Mouse (Mus musculus) T-helper 1 cell (primary cell): ENCODE data around the gene Lgals4.

Experiments
- in situ Hi-C: fragments of 300-600 bp; cut with MboI, MseI; formaldehyde crosslinking; loops from one replicate; pipeline ENCODE4 v1.15.1; 2025; ENCODE audit warnings: high pct_unique_total_duplicates

Gene Lgals4

GRCm38 (mm10) chr7:28808221-28808941 is 25.3 kb upstream of the Lgals4 start, which contains the start of gene Hnrnpl:
Hnrnpl (plus strand) TSS chr7:28808541.
- in situ Hi-C loops, result no loop called here

- in situ Hi-C loops, result no loop called here
Measured at GRCm38 (mm10) chr7:28808957-28809393, 24.7 kb upstream of the Lgals4 start.

- in situ Hi-C loops, result no loop called here
Measured at GRCm38 (mm10) chr7:28809401-28810089, 24.1 kb upstream of the Lgals4 start.

GRCm38 (mm10) chr7:28810107-28811066 is 23.3 kb upstream of the Lgals4 start:
- in situ Hi-C loops, result no loop called here

GRCm38 (mm10) chr7:28811228-28811627 is 22.4 kb upstream of the Lgals4 start:
- in situ Hi-C loops, result no loop called here

GRCm38 (mm10) chr7:28811640-28812275 is 21.9 kb upstream of the Lgals4 start:
- in situ Hi-C loops, result no loop called here

GRCm38 (mm10) chr7:28812436-28812835 is 21.2 kb upstream of the Lgals4 start:
- in situ Hi-C loops, result no loop called here

GRCm38 (mm10) chr7:28812949-28813348 is 20.7 kb upstream of the Lgals4 start:
- in situ Hi-C loops, result no loop called here

- in situ Hi-C loops, result no loop called here
Measured at GRCm38 (mm10) chr7:28814306-28815034, 19.2 kb upstream of the Lgals4 start.

- in situ Hi-C loops, result no loop called here
Measured at GRCm38 (mm10) chr7:28815230-28815629, 18.4 kb upstream of the Lgals4 start.

- in situ Hi-C loops, result no loop called here
Measured at GRCm38 (mm10) chr7:28816201-28816600, 17.5 kb upstream of the Lgals4 start.

GRCm38 (mm10) chr7:28816920-28817319 is 16.7 kb upstream of the Lgals4 start:
- in situ Hi-C loops, result no loop called here

- in situ Hi-C loops, result no loop called here
Measured at GRCm38 (mm10) chr7:28817524-28817923, 16.1 kb upstream of the Lgals4 start.

GRCm38 (mm10) chr7:28817957-28818356 is 15.7 kb upstream of the Lgals4 start:
- in situ Hi-C loops, result no loop called here

GRCm38 (mm10) chr7:28818436-28818835 is 15.2 kb upstream of the Lgals4 start:
- in situ Hi-C loops, result no loop called here

- in situ Hi-C loops, result no loop called here
Measured at GRCm38 (mm10) chr7:28818861-28819452, 14.7 kb upstream of the Lgals4 start.

- in situ Hi-C loops, result no loop called here
Measured at GRCm38 (mm10) chr7:28819571-28819970, 14.1 kb upstream of the Lgals4 start.

- in situ Hi-C loops, result loop anchor here (5.0 to 10.0 kb wide), 2 partner anchors 47 to 1604 kb away; partner anchors contain the start of gene Nfkbid
Measured at GRCm38 (mm10) chr7:28820358-28821260, 13.0 kb upstream of the Lgals4 start.

- in situ Hi-C loops, result loop anchor here (5.0 to 10.0 kb wide), 2 partner anchors 46 to 1603 kb away; partner anchors contain the start of gene Nfkbid
Measured at GRCm38 (mm10) chr7:28821261-28821831, 12.3 kb upstream of the Lgals4 start.
